ENCODE assay signal across 20 mouse cellular contexts in genomic region chr3:79927050-79927449, GRCm38 (mm10). TPM values are rescaled to one million over a fixed set of nuclear protein-coding genes. Genes with fewer than 3 reads are reported as not detected.
DNase-seq lines count a peak whose midpoint lies in the region; ATAC-seq lines count a peak whose summit lies in the region.
"Had no signal": no experiment of that assay in that cellular context is flagged by ENCODE, and none has a peak within 500 bp of the region (broad histone marks: within the 10 kb centered on the region; RNA-seq: fewer than 3 reads in every experiment).

No protein-coding gene starts in this region.

- H3K27ac ChIP-seq in heart, embryonic 14.5 days (replicated peaks in 1 of 2; ENCODE audit: control insufficient read depth in 1 of 2, insufficient read depth in 1 of 2, low read depth in 2 of 2, low read length in 2 of 2), result peak overlapping the region; percentile 27 to 66; a peak in 3 of 4 replicates
- H3K27ac ChIP-seq in liver, embryonic 11.5 days (ENCODE audit: low read depth, low read length), result no peak overlapping the region
- H3K27ac ChIP-seq: forebrain, embryonic 13.5 days; limb, embryonic 12.5 days; liver, embryonic 15.5 days; macrophage; midbrain, embryonic 13.5 days had no signal

- 38% methylated on average over 4 of the region's 4 CpGs for WGBS in heart, embryonic 14.5 days
- WGBS in liver, embryonic 11.5 days, result 54% methylated on average over 4 of the region's 4 CpGs

- ATAC-seq in heart, embryonic 14.5 days (ENCODE audit: insufficient number of reproducible peaks, insufficient read depth, low FRiP score, low read depth), result peak; percentile 76
- 0 out of 2 replicates have a peak, but pooled peaks have one; percentile 26 for ATAC-seq in liver, embryonic 11.5 days (replicated peaks; ENCODE audit: low FRiP score)
- ATAC-seq: midbrain, embryonic 13.5 days had no signal

- H3K27me3 ChIP-seq in heart, embryonic 14.5 days (ENCODE audit: control insufficient read depth, insufficient read depth, low read length), result no peaks in the 10 kb centered on the region
- H3K27me3 ChIP-seq in liver, embryonic 11.5 days (replicated peaks; ENCODE audit: control insufficient read depth, insufficient read depth, low read length), result no peaks in the 10 kb centered on the region
- H3K27me3 ChIP-seq: CH12.LX; forebrain, embryonic 13.5 days; limb, embryonic 12.5 days; liver, embryonic 15.5 days; midbrain, embryonic 13.5 days had no signal

- H3K9ac ChIP-seq in heart, embryonic 14.5 days (ENCODE audit: low read length), result no peak overlapping the region
- no peak overlapping the region for H3K9ac ChIP-seq in liver, embryonic 11.5 days (ENCODE audit: low read depth, low read length)
- H3K9ac ChIP-seq: forebrain, embryonic 13.5 days; limb, embryonic 12.5 days; liver, embryonic 15.5 days; midbrain, embryonic 13.5 days had no signal

- peak; percentile 23 to 45 for DNase-seq in adrenal gland, adult (ENCODE audit: inconsistent age in 2 of 2, low spot score in 1 of 2)
- DNase-seq in adrenal gland, adult 8-10 months, result no peak
- no peak for DNase-seq in heart, adult 11 months
- no peak for DNase-seq in liver, embryonic 11.5 days (ENCODE audit: low spot score)
- DNase-seq in liver, result no peak
- peak; percentile 36 for DNase-seq in adipocyte (ENCODE audit: low spot score)
- DNase-seq in gastrocnemius, adult 18-20 months (ENCODE audit: low spot score), result no peak
- DNase-seq: cerebellum, adult 9-10 months; kidney, adult 2 months; kidney, postnatal 36 days; layer of hippocampus, adult 9-11 months; right cerebral cortex, postnatal 4 days; thymus, adult 18-20 months had no signal

- H3K9me3 ChIP-seq in heart, embryonic 14.5 days (ENCODE audit: control insufficient read depth, low read length), result no peaks in the 10 kb centered on the region
- no peaks in the 10 kb centered on the region for H3K9me3 ChIP-seq in liver, embryonic 11.5 days (ENCODE audit: control insufficient read depth, low read length)
- H3K9me3 ChIP-seq: forebrain, embryonic 13.5 days; limb, embryonic 12.5 days; liver, embryonic 15.5 days; midbrain, embryonic 13.5 days had no signal

- H3K36me3 ChIP-seq in heart, embryonic 14.5 days (ENCODE audit: control insufficient read depth, insufficient read depth, low read length), result peaks cover 16% of the 10 kb centered on the region
- H3K36me3 ChIP-seq in liver, embryonic 11.5 days (ENCODE audit: control insufficient read depth, insufficient read depth, low read length), result no peaks in the 10 kb centered on the region
- H3K36me3 ChIP-seq: limb, embryonic 12.5 days; liver, embryonic 15.5 days; midbrain, embryonic 13.5 days had no signal

- H3K4me3 ChIP-seq in heart, embryonic 14.5 days (ENCODE audit: control insufficient read depth in 1 of 2, insufficient read depth in 1 of 2, low read depth in 1 of 2, low read length in 2 of 2), result no peak overlapping the region
- no peak overlapping the region for H3K4me3 ChIP-seq in liver, embryonic 11.5 days (ENCODE audit: low read depth, low read length)
- H3K4me3 ChIP-seq: forebrain, embryonic 13.5 days; limb, embryonic 12.5 days; liver, embryonic 15.5 days; midbrain, embryonic 13.5 days had no signal

- H3K4me2 ChIP-seq in heart, embryonic 14.5 days (ENCODE audit: low read length), result no peak overlapping the region
- no peak overlapping the region for H3K4me2 ChIP-seq in liver, embryonic 11.5 days
- H3K4me2 ChIP-seq: forebrain, embryonic 13.5 days; limb, embryonic 12.5 days; liver, embryonic 15.5 days; midbrain, embryonic 13.5 days had no signal

- peaks cover 9 to 49% of the 10 kb centered on the region in 2 experiments for H3K4me1 ChIP-seq in heart, embryonic 14.5 days (ENCODE audit: control insufficient read depth in 2 of 2, insufficient read depth in 2 of 2, low read length in 2 of 2)
- no peaks in the 10 kb centered on the region for H3K4me1 ChIP-seq in liver, embryonic 11.5 days (replicated peaks; ENCODE audit: control insufficient read depth, insufficient read depth, low read length)
- H3K4me1 ChIP-seq: forebrain, embryonic 13.5 days; liver, embryonic 15.5 days had no signal

RNA-seq across cellular contexts. Expression of gene Fam198b, which starts 42.7 kb away (rescaled TPM):
- 10 to 100 TPM in 2 of 4 experiments, 1 to 10 TPM in 2; 2.9 to 39.5 (median 10.6) TPM for total RNA-seq in adrenal gland, adult 8-10 months (2022)
- 46.9 and 60.9 TPM in 2 replicates for polyA plus RNA-seq in heart, embryonic 14.5 days (2014; fragmentation: Nextera tagmentation; extraction: Ambion mirVana)
- 4.8 and 5.9 TPM in 2 replicates for polyA plus RNA-seq in liver, embryonic 11.5 days (2014; fragmentation: Nextera tagmentation; extraction: Ambion mirVana)
- 1 to 10 TPM; 4.4 to 5.4 TPM for total RNA-seq in gastrocnemius, adult 18-20 months (2021)

Comparison
In these comparisons a context has a peak if more than half of its experiments do, and no peak if none do; other contexts are left out.
1. DNase-seq: peak in adrenal gland, adult (2 of 2) and adipocyte (single experiment); none in adrenal gland, adult 8-10 months (single experiment), heart, adult 11 months (single experiment), liver, embryonic 11.5 days (single experiment), liver (single experiment) and gastrocnemius, adult 18-20 months (single experiment).